Mouse (Mus musculus): ENCODE measurements around the gene Tstd3.

Tstd3 gene

GRCm38 (mm10) chr4:21766863-21767304 is at the start of gene Tstd3, which contains the start of gene Usp45:
Gene Tstd3 (minus strand): TSS chr4:21767212.
Gene Usp45 (plus strand): TSS chr4:21767156.
- peak; percentile 85 for DNase-seq

- no peak for DNase-seq
These were observed 47.0 kb upstream of the Tstd3 start for GRCm38 (mm10) chr4:21814029-21814428.

- no peak for DNase-seq
These were observed 45.6 kb upstream of the Tstd3 start for GRCm38 (mm10) chr4:21812635-21813034.

GRCm38 (mm10) chr4:21810608-21811007 is 43.6 kb upstream of the Tstd3 start:
- DNase-seq, result no peak

GRCm38 (mm10) chr4:21807204-21807603 is 40.2 kb upstream of the Tstd3 start:
- no peak for DNase-seq

- no peak for DNase-seq
These were observed 34.6 kb upstream of the Tstd3 start for GRCm38 (mm10) chr4:21801620-21802019.

GRCm38 (mm10) chr4:21801013-21801412 is 34.0 kb upstream of the Tstd3 start:
- no peak for DNase-seq

GRCm38 (mm10) chr4:21793631-21794030 is 26.6 kb upstream of the Tstd3 start:
- DNase-seq, result no peak

- no peak for DNase-seq
These were observed 22.8 kb upstream of the Tstd3 start for GRCm38 (mm10) chr4:21789836-21790235.

- DNase-seq, result no peak
These were observed 21.9 kb upstream of the Tstd3 start for GRCm38 (mm10) chr4:21788903-21789302.

GRCm38 (mm10) chr4:21786268-21786667 is 19.3 kb upstream of the Tstd3 start:
- DNase-seq, result no peak

GRCm38 (mm10) chr4:21780816-21781726 is 14.1 kb upstream of the Tstd3 start:
- DNase-seq, result no peak

GRCm38 (mm10) chr4:21776946-21777265 is 9.9 kb upstream of the Tstd3 start:
- no peak for DNase-seq

GRCm38 (mm10) chr4:21776091-21776945 is 9.3 kb upstream of the Tstd3 start:
- DNase-seq, result peak; percentile 89

GRCm38 (mm10) chr4:21772306-21772705 is 5.3 kb upstream of the Tstd3 start:
- DNase-seq, result no peak

- DNase-seq, result no peak
These were observed 4.1 kb upstream of the Tstd3 start for GRCm38 (mm10) chr4:21771064-21771463.

- no peak for DNase-seq
These were observed 695 bp downstream of the Tstd3 start for GRCm38 (mm10) chr4:21766171-21766862.

GRCm38 (mm10) chr4:21763827-21764226 is 3.2 kb downstream of the Tstd3 start:
- DNase-seq, result no peak

- no peak for DNase-seq
These were observed 5.4 kb downstream of the Tstd3 start for GRCm38 (mm10) chr4:21761416-21762160.

- DNase-seq, result no peak
These were observed 8.2 kb downstream of the Tstd3 start for GRCm38 (mm10) chr4:21758860-21759259.

- no peak for DNase-seq
These were observed 11.8 kb downstream of the Tstd3 start for GRCm38 (mm10) chr4:21755123-21755789.

GRCm38 (mm10) chr4:21745723-21746122 is 21.3 kb downstream of the Tstd3 start:
- no peak for DNase-seq
